Mouse (Mus musculus) forebrain, embryonic 11.5 days (tissue): ENCODE data around the gene Gstm3. TPM values are rescaled to one million over a fixed set of nuclear protein-coding genes. Genes with fewer than 3 reads are reported as not detected.
"Not testable (repeated sequence)": the region's sequence is repeated elsewhere in the genome, so short reads cannot be mapped to it uniquely, and the experiment has no call there.

ENCODE experiments used
- ATAC-seq: fragments of 200-750 bp; cut with Nextera tagmentation; replicated peaks from 2 replicates; pipeline ENCODE4 v1.8.0; 2017; ENCODE audit warnings: moderate TSS enrichment; ENCODE audit not compliant: low FRiP score
- DNase-seq: peaks from one replicate; pipeline ENCODE4 v3.0.0-alpha.2; 2017; ENCODE audit warnings: low spot score
- H3K27ac ChIP-seq: fragments of 300-500 bp; sonication (generic); 2 replicates; pipeline ENCODE4 v1.5.1; 2014; ENCODE audit warnings: low read depth, low read length
- H3K27me3 ChIP-seq: fragments of 300-500 bp; sonication (generic); 2 replicates; pipeline ENCODE4 v1.6.1; 2014; ENCODE audit warnings: mild to moderate bottlenecking, low read length, mixed read lengths; ENCODE audit not compliant: control insufficient read depth, insufficient read depth
- H3K36me3 ChIP-seq: fragments of 300-500 bp; sonication (generic); 2 replicates; pipeline ENCODE4 v1.6.1; 2014; ENCODE audit warnings: mild to moderate bottlenecking, low read length, moderate library complexity, mixed read lengths; ENCODE audit not compliant: control insufficient read depth, insufficient read depth
- H3K4me1 ChIP-seq: fragments of 300-500 bp; sonication (generic); replicated peaks from 2 replicates; pipeline ENCODE4 v1.6.1; 2014; ENCODE audit warnings: low read length, mixed read lengths; ENCODE audit not compliant: control insufficient read depth, insufficient read depth
- H3K4me2 ChIP-seq: fragments of 300-500 bp; sonication (generic); 2 replicates; pipeline ENCODE4 v1.6.1; 2014; ENCODE audit warnings: low read depth, mild to moderate bottlenecking, low read length, moderate library complexity, mixed read lengths; ENCODE audit not compliant: severe bottlenecking
- H3K4me3 ChIP-seq: fragments of 300-500 bp; sonication (generic); 2 replicates; pipeline ENCODE4 v1.5.1; 2014; ENCODE audit warnings: low read depth, low read length
- H3K9ac ChIP-seq: fragments of 300-500 bp; sonication (generic); 2 replicates; pipeline ENCODE4 v1.6.1; 2014; ENCODE audit warnings: low read length
- H3K9me3 ChIP-seq: fragments of 300-500 bp; sonication (generic); 2 replicates; pipeline ENCODE4 v1.6.1; 2016; ENCODE audit warnings: low read length, mixed read lengths; ENCODE audit not compliant: control insufficient read depth
- WGBS: fragments of 180-500 bp; shearing (Covaris S2); extraction: QIAGEN DNeasy Blood & Tissue Kit; methylation state at CpG from one replicate; pipeline ENCODE4 v1.1.7; 2014; 5-methylcytosine and 5-hydroxymethylcytosine counted together
- polyA plus RNA-seq: library from polyadenylated mRNA; unstranded; fragments of >200 nt; fragmentation: Nextera tagmentation; extraction: Ambion mirVana; gene quantifications from 2 replicates; pipeline ENCODE4 v1.2.1, GENCODE M21; 2014

Gene Gstm3
- polyA plus RNA-seq, 1 experiment from 2014 or later: not detected

- no peak overlapping the region for H3K27ac ChIP-seq
- H3K4me3 ChIP-seq: no peak overlapping the region
- no peaks in the 10 kb centered on the region for H3K9me3 ChIP-seq
- WGBS: 86% methylated on average over 2 of the region's 2 CpGs
- ATAC-seq: no peak
- H3K36me3 ChIP-seq: no peaks in the 10 kb centered on the region
- DNase-seq: no peak
- no peaks in the 10 kb centered on the region for H3K27me3 ChIP-seq
- no peak overlapping the region for H3K9ac ChIP-seq
- H3K4me2 ChIP-seq: no peak overlapping the region
- no peaks in the 10 kb centered on the region for H3K4me1 ChIP-seq
Observed at GRCm38 (mm10) chr3:108010286-108010685, 41.2 kb upstream of the Gstm3 start.

GRCm38 (mm10) chr3:108002021-108002420 lies 32.9 kb upstream of the Gstm3 start:
- ATAC-seq (no peak), DNase-seq (no peak)
- no peaks in the 10 kb centered on the region for H3K9me3 ChIP-seq
- H3K4me1 ChIP-seq: no peaks in the 10 kb centered on the region
- H3K27me3 ChIP-seq: no peaks in the 10 kb centered on the region
- no peak overlapping the region for H3K4me2 ChIP-seq
- 88% methylated on average over 8 of the region's 8 CpGs for WGBS
- H3K9ac ChIP-seq: no peak overlapping the region
- H3K36me3 ChIP-seq: no peaks in the 10 kb centered on the region
- no peak overlapping the region for H3K4me3 ChIP-seq
- no peak overlapping the region for H3K27ac ChIP-seq

DNA sequence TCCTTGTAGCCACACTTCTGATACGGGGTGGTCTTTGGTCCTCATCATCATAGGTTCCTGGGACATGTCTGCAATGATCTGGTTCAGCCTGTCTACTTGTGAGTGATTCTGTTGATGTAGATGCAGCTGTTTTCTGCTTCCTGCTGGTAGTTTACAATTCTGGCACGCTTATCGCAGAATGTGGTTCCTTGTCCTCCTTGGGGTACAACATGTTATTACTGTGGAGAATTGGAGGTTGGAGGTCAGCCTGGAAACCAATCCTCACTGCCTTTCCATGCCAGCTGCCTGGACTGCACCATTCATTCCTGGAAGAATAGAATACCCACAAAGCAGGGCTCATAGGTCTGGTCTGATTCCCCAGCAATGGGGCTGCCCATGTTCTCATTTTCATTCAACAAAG lies 30.4 kb upstream of the Gstm3 start:
- Histone ChIP-seq H3K4me3 (no peak overlapping the region), H3K36me3 (no peaks in the 10 kb centered on the region), H3K4me1 (no peaks in the 10 kb centered on the region), H3K27me3 (no peaks in the 10 kb centered on the region), H3K9ac (no peak overlapping the region), H3K4me2 (no peak overlapping the region), H3K27ac (no peak overlapping the region), H3K9me3 (no peaks in the 10 kb centered on the region)
- ATAC-seq: no peak
- 93% methylated on average over 3 of the region's 3 CpGs for WGBS
- DNase-seq: no peak

- Histone ChIP-seq H3K36me3 (no peaks in the 10 kb centered on the region), H3K4me2 (no peak overlapping the region), H3K9ac (no peak overlapping the region), H3K27ac (no peak overlapping the region), H3K4me1 (no peaks in the 10 kb centered on the region), H3K27me3 (no peaks in the 10 kb centered on the region), H3K4me3 (no peak overlapping the region), H3K9me3 (no peaks in the 10 kb centered on the region)
- DNase-seq (no peak), ATAC-seq (no peak)
- WGBS: 84% methylated on average over 3 of the region's 3 CpGs
Observed at GRCm38 (mm10) chr3:107998591-107998990, 29.5 kb upstream of the Gstm3 start.

DNA sequence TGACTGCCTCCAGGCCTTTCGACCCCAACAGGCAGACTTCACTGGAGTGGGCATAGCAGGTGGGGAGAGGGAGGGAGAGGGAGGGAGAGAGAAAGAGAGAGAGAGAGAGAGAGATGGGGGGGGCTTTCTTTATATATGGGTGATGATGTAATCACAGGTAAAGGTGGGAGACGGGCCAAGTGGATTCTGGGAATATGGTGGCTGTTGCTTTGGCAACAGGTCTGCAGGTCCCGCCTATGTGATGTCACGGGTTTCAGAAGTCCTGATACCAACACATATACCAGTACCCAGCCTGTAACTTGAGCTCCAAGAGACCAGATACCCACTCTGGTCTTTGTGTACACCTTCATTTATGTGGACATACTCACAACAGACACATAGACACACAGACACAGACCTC lies 27.5 kb upstream of the Gstm3 start:
- WGBS: 82% methylated on average over 4 of the region's 4 CpGs
- no peak for DNase-seq
- H3K4me1 ChIP-seq: no peaks in the 10 kb centered on the region
- H3K9me3 ChIP-seq: no peaks in the 10 kb centered on the region
- no peak overlapping the region for H3K4me3 ChIP-seq
- no peak overlapping the region for H3K9ac ChIP-seq
- ATAC-seq: no peak
- no peak overlapping the region for H3K4me2 ChIP-seq
- H3K36me3 ChIP-seq: no peaks in the 10 kb centered on the region
- no peak overlapping the region for H3K27ac ChIP-seq
- H3K27me3 ChIP-seq: no peaks in the 10 kb centered on the region

DNA sequence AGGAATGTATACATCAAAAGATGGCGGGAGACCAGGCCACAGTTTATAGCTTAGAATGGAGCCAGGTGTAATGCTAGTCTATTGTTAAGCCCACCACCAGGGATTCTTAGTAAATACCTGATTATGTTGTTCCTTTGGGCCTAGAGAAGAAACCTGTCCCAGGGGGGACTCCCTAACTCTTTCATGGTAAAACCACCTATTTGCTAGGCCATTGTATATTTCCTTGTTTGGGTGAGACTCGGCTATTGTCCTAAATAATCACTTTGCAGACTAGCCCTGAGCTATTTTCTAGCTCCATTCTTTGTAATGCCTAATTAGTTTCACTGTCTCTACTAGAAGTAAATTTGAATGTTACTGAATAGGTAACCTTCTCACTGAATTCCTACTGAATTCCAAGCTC lies 26.9 kb upstream of the Gstm3 start:
- 65% methylated on average over 2 of the region's 2 CpGs for WGBS
- not testable (repeated sequence) for DNase-seq, H3K36me3 ChIP-seq, H3K27ac ChIP-seq, H3K4me1 ChIP-seq, H3K9me3 ChIP-seq, ATAC-seq, H3K9ac ChIP-seq, H3K27me3 ChIP-seq, H3K4me2 ChIP-seq, H3K4me3 ChIP-seq

DNA sequence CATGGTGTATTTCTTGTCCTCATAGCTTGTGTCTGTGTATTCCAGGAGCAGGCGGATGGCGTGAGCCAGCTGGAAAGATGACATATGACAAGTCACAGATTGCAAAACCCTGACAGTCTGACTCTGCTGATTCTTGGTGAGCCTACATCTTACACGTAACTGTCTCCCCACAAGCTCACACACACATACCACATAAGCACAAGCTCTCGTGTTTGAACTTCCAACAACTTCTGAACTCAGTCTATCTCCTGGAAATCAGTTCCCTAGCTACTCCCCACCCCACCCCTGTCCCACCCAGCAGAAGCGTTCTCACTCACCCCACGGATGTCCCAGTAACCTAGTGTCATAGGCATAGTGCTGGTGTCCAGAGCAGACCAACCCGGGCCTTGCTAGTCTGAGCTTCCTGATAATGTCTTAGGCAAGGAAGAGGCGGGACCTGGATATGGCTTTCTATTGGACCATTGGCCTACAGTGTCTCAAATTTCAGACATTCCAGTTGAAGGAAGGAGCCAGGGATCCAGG lies 17.0 kb upstream of the Gstm3 start, which contains the start of gene Gstm2:
Gene Gstm2 (minus strand): TSS at position 413 of the 522 bp plus-strand sequence.
- H3K4me1 ChIP-seq: no peaks in the 10 kb centered on the region
- H3K9me3 ChIP-seq: no peaks in the 10 kb centered on the region
- 66% methylated on average over 8 of the region's 8 CpGs for WGBS
- no peak within 1 kb of the TSS for H3K4me2 ChIP-seq
- H3K9ac ChIP-seq: no peak within 1 kb of the TSS
- no peak within 1 kb of the TSS for H3K4me3 ChIP-seq
- DNase-seq (no peak), ATAC-seq (no peak)
- H3K27ac ChIP-seq: no peak within 1 kb of the TSS
- no peaks in the 10 kb centered on the region for H3K36me3 ChIP-seq
- no peaks in the 10 kb centered on the region for H3K27me3 ChIP-seq

GRCm38 (mm10) chr3:107985141-107985540 lies 16.1 kb upstream of the Gstm3 start:
- H3K27me3 ChIP-seq, H3K36me3 ChIP-seq, ATAC-seq, H3K4me2 ChIP-seq, H3K9ac ChIP-seq, H3K4me3 ChIP-seq, H3K4me1 ChIP-seq, DNase-seq, H3K9me3 ChIP-seq, H3K27ac ChIP-seq: not testable (repeated sequence)
- 95% methylated on average over 2 of the region's 2 CpGs for WGBS

DNA sequence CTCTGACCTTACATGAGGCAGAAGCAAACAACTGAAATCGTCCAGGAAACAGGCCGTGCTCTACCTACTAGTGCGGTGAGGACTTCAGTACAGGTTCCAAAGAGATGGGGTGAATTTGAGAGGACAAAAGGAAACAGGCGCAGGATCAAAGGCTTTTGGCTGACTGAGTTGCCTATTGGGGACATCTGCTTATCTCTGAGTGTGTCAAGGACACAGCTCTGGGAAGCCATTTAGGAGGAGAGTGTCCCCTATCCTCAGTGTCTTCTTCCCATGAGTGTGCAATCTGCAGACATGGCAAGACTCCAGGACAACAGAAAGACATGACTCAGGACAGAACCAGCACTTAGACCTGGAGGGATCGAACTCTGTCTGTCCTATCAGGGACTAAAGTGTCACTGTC lies 15.4 kb upstream of the Gstm3 start:
- DNase-seq (no peak), ATAC-seq (no peak)
- H3K4me3 ChIP-seq: no peak overlapping the region
- no peaks in the 10 kb centered on the region for H3K4me1 ChIP-seq
- no peak overlapping the region for H3K9ac ChIP-seq
- H3K36me3 ChIP-seq: no peaks in the 10 kb centered on the region
- no peaks in the 10 kb centered on the region for H3K9me3 ChIP-seq
- H3K27me3 ChIP-seq: no peaks in the 10 kb centered on the region
- no peak overlapping the region for H3K4me2 ChIP-seq
- WGBS: 89% methylated on average over 5 of the region's 5 CpGs
- no peak overlapping the region for H3K27ac ChIP-seq
